Mouse (Mus musculus) cerebellum, adult 2 months (tissue): ENCODE measurements around the gene Tmc7.

Source experiments
- CTCF ChIP-seq: fragments of 200-500 bp; IDR thresholded peaks from 2 replicates; pipeline ENCODE4 v1.5.1; 2011; ENCODE audit warnings: low read depth, mild to moderate bottlenecking, control low read depth, low read length, moderate library complexity, borderline replicate concordance; ENCODE audit not compliant: insufficient read depth
- POLR2A ChIP-seq: fragments of 200-500 bp; IDR thresholded peaks from 2 replicates; pipeline ENCODE4 v1.6.1; 2011; ENCODE audit warnings: low read length, control low read depth, borderline replicate concordance; ENCODE audit not compliant: insufficient read depth

- TF ChIP-seq CTCF (peak; percentile 77), POLR2A (no peak)
These were observed 65.8 kb downstream of the Tmc7 start for GRCm38 (mm10) chr7:118518687-118519086.
